Mouse (Mus musculus): ENCODE measurements around the gene Ppfia3.

DNA sequence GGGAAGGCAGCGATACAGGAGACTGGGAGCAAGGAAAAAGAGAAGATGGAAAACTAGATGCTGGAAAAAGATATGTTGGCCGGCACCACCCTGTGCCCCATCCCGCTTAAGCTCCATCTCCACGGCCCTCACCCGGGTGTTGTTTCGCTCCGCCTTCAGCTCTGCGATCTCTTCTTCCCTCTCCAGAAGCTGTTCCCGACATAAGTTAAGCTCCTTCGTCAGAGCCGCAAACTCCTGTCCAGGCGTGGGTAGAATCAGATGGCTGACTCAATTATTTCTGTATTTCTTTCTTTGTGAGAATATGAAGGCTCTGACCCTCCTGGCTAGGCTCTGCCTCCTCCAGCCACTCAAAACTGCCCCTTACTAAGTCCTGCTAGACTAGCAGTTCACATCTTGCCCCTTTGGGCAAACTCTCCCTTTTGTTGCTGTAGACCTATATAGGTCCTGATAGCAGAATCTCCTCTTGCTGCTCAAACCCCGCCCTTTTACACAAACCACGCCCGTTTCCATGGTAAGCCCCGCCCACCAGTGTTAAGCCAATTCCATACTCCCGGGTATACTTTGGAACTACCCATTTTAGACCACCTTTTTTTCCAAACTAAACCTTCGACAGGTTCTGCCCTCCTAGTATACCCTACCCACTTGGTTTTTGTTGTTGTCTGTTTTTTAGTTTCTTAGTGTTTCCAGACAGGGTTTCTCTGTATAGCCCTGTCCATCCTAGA, 6.3 kb downstream of the Ppfia3 start:
- TF ChIP-seq MAFK (IDR thresholded peaks at IDR 0.05; ENCODE audit: insufficient read depth, low read depth, low read length), result no peak
- no peak for TF ChIP-seq CHD2 (IDR thresholded peaks at IDR 0.05; ENCODE audit: low read depth, low read length)
- TF ChIP-seq ZNF384 (IDR thresholded peaks at IDR 0.05; ENCODE audit: low read depth, low read length), result no peak
- TF ChIP-seq HCFC1 (IDR thresholded peaks at IDR 0.05; ENCODE audit: borderline replicate concordance, insufficient read depth, low read length), result no peak
- no peak for TF ChIP-seq ZC3H11A (IDR thresholded peaks at IDR 0.05; ENCODE audit: borderline replicate concordance, low read depth, low read length)
